Mouse (Mus musculus) liver, embryonic 14.5 days (tissue): ENCODE data around the gene 3110082J24Rik.

Experiments used
- CTCF ChIP-seq: IDR thresholded peaks from 2 replicates; pipeline ENCODE4 v1.5.1; 2016; ENCODE audit warnings: antibody characterized with exemption, low read depth, control low read depth
- EP300 ChIP-seq: IDR thresholded peaks from 2 replicates; pipeline ENCODE4 v1.6.1; 2016; ENCODE audit warnings: antibody characterized with exemption, low read depth

- TF ChIP-seq CTCF (no peak), EP300 (no peak)
Measured at GRCm38 (mm10) chr5:30107611-30108041, 1.7 kb upstream of the 3110082J24Rik start.
